Mouse (Mus musculus): ENCODE results near the gene Scamp2. TPM values are rescaled to one million over a fixed set of nuclear protein-coding genes. Genes with fewer than 3 reads are reported as not detected.

The Scamp2 gene
- polyA plus RNA-seq, 1 experiment = 65.2 TPM

DNA sequence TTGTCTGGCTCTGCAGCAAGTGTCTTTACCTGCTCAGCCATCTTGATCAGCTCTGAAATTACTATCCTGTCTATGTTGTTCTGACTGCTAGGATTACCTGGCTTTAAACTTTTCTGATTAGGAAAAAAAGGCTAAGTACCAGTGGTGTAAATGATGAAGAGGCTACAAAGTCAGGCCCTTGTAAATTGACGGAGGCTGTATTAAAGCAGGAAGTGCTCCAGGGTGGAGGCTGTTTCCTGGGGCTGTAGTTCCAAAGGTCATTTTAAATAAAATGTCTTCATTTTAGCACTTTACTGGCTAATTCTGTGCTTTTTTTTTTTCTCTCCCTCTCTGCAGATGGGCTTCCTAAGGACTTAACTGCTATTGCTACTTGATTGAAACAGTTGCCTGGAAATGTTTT is 28.8 kb upstream of the Scamp2 start:
- DNase-seq (ENCODE audit: low read depth) = no peak
- TF ChIP-seq CTCF (IDR thresholded peaks at IDR 0.05; ENCODE audit: borderline replicate concordance, extremely low read depth, insufficient read depth, insufficient read length) (no peak), POLR2A (IDR thresholded peaks at IDR 0.05; ENCODE audit: borderline replicate concordance, extremely low read depth, insufficient read depth, insufficient read length, poor library complexity, severe bottlenecking) (no peak)

DNA sequence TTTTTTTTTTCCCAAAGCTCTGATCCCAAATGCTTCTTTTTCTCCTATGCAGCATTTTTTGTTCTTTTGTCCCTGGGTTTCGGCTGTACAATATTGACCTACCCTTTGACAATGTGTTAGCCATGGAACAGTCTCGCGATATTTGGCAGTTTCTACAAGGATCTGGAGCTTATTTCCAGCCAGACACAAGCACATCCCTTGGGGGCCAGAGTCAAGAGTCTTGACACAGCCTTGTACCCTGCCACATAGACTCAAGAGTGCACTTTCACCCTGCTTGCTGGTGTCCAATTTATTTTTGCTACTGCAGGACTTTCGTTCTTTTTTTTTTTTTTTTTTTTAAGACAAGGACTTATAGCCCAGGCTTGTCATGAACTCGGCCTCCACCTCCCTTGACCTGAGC is 24.4 kb upstream of the Scamp2 start:
- no peak for DNase-seq (ENCODE audit: low read depth)
- TF ChIP-seq CTCF (IDR thresholded peaks at IDR 0.05; ENCODE audit: borderline replicate concordance, extremely low read depth, insufficient read depth, insufficient read length) (no peak), POLR2A (IDR thresholded peaks at IDR 0.05; ENCODE audit: borderline replicate concordance, extremely low read depth, insufficient read depth, insufficient read length, poor library complexity, severe bottlenecking) (no peak)

DNA sequence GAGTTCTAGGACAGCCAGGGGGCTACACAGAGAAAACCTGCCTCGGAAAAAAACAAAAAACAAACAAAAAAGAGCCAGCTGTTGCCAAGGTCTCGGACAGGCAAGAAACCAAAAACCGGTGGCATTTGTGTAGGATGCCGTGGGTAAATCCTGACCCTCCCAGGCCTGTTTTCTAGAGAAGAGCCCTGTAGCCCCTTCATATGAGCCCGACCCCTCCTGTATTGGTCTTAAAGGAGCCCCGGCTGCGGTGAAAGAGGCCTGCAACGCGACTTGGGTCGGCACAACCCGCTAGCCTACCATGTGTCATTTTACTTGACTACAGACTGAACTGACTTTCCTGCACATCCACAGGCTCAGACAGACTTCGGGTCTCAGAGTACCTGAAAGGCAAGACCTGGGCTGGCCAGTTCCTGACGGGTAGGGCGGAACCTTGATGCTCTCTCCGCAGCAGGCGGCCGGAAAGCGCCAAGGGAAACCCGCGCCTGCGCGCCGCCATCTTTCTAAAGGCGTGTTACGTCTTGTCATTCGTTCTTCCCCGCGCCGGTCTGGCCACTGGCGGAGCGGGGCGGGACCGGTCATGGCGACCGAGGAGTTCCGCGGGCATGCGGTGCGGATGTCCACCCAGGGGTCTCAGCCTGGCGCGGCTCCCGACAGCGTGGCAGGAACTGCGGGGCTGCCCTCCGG is 23.6 kb upstream of the Scamp2 start, which contains the start of gene Fam219b:
Fam219b (plus strand) TSS at position 485 of the 684 bp plus-strand sequence.
- peak; percentile 94 for DNase-seq (ENCODE audit: low read depth)
- peak; percentile 65; the same call in 1 of the 2 replicates for TF ChIP-seq POLR2A (IDR thresholded peaks at IDR 0.05; ENCODE audit: borderline replicate concordance, extremely low read depth, insufficient read depth, insufficient read length, poor library complexity, severe bottlenecking)
- no peak for TF ChIP-seq CTCF (IDR thresholded peaks at IDR 0.05; ENCODE audit: borderline replicate concordance, extremely low read depth, insufficient read depth, insufficient read length)

DNA sequence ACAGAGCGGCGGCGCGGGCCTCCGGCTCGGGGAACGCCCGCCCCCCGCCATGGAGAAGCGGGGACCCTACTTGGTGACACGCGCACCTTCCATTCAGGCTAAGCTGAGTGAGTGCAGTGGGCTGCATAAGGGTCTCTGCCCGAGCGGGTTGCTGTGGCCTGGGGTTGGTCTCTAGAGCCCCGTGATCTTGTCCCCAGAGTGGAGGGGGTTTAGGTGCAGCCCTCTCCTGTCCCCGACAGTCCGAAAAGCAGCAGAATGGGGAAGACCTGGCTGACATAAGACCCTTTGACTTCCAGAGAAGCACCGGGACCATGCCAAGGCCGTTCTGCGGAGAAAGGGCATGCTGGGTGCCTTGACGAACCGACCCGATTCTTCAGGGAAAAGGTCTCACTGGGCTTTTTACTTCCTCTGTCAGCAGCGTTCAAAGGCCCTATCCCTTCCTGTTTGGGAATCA is 23.0 kb upstream of the Scamp2 start:
- DNase-seq (ENCODE audit: low read depth) = no peak
- no peak for TF ChIP-seq POLR2A (IDR thresholded peaks at IDR 0.05; ENCODE audit: borderline replicate concordance, extremely low read depth, insufficient read depth, insufficient read length, poor library complexity, severe bottlenecking)
- TF ChIP-seq CTCF (IDR thresholded peaks at IDR 0.05; ENCODE audit: borderline replicate concordance, extremely low read depth, insufficient read depth, insufficient read length) = no peak

DNA sequence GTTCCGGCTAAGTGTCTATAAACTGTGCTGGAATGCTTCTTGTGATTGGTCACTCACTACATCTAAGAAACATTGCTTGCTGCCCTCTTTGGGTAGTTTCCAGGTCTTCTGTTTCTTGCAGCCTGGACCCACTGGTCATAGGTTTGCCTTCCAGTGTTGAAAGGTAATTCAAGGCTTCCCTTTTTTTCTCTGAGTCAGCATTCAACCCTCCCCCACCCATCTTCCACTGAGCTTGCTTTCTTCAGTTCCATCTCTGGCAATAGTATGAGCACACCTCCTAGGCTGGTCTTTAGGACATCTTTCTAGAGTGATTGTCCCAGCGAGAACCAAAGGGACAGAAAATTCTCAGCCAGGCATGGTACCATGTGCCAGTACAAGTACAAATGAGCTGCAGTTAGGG is 21.2 kb upstream of the Scamp2 start:
- no peak for TF ChIP-seq CTCF (IDR thresholded peaks at IDR 0.05; ENCODE audit: borderline replicate concordance, extremely low read depth, insufficient read depth, insufficient read length)
- DNase-seq (ENCODE audit: low read depth) = no peak

DNA sequence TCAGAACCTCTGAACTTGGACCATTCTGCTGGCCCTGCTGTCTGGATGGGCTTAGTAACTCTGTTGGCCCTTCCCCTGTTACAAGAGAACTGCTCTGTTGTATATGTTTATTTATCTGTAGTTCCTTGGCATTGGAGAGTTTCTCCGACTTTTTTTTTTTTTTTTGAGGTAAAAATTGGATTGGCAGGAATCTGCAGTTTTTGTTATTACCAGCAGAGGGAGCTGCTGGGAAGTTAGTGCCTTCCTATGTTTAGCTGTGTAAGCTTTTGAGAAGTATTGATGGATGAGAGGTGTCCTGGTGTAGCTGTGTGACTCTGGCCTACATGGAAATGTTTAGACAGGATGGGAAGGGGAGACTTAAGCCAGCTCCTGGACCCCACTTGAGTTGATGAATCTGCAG is 19.4 kb upstream of the Scamp2 start:
- no peak for TF ChIP-seq POLR2A (IDR thresholded peaks at IDR 0.05; ENCODE audit: borderline replicate concordance, extremely low read depth, insufficient read depth, insufficient read length, poor library complexity, severe bottlenecking)
- peak; percentile 50; the same call in 1 of the 2 replicates for TF ChIP-seq CTCF (IDR thresholded peaks at IDR 0.05; ENCODE audit: borderline replicate concordance, extremely low read depth, insufficient read depth, insufficient read length)
- DNase-seq (ENCODE audit: low read depth) = peak; percentile 75

DNA sequence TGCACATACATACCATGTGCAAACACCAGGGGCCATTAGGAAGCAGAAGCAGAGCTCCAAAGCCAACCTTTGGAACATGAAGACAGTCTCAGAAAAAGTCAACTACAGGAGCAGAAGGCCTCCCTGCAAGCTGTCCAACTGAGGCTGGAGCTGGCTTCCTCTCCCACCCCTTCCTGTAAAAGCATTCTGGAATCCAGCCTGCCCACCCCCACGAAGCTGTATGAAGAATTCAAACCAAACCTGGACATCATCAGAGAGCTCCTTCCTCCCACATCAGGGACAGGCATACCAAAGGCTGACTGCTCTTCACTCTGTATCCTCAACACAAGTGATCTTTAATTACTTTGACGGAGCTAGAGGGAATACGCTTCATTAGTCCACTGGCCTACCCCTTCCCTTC is 16.8 kb upstream of the Scamp2 start:
- DNase-seq (ENCODE audit: low read depth) = no peak
- TF ChIP-seq CTCF (IDR thresholded peaks at IDR 0.05; ENCODE audit: borderline replicate concordance, extremely low read depth, insufficient read depth, insufficient read length) (no peak), POLR2A (IDR thresholded peaks at IDR 0.05; ENCODE audit: borderline replicate concordance, extremely low read depth, insufficient read depth, insufficient read length, poor library complexity, severe bottlenecking) (no peak)

DNA sequence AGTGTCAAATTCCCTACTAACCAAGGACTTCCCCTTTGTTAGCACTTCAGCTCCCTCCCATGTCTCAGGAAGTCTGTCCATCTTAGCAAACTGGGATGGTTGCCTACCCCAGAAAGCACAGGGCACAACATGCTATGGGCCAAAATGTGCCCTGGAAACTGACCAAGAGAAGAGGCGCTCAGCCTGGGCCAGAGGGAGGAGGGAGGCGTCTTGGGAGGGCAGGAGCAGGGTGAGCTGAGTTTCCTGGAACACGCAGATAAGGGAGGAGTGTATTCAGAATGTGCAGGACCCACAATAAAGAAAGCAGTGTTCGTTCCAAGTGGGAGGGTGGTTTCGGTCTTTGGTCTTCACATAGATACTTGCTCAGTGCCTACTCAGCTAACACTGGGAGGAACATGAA is 13.5 kb upstream of the Scamp2 start:
- TF ChIP-seq POLR2A (IDR thresholded peaks at IDR 0.05; ENCODE audit: borderline replicate concordance, extremely low read depth, insufficient read depth, insufficient read length, poor library complexity, severe bottlenecking) = no peak
- TF ChIP-seq CTCF (IDR thresholded peaks at IDR 0.05; ENCODE audit: borderline replicate concordance, extremely low read depth, insufficient read depth, insufficient read length) = no peak
- no peak for DNase-seq (ENCODE audit: low read depth)

DNA sequence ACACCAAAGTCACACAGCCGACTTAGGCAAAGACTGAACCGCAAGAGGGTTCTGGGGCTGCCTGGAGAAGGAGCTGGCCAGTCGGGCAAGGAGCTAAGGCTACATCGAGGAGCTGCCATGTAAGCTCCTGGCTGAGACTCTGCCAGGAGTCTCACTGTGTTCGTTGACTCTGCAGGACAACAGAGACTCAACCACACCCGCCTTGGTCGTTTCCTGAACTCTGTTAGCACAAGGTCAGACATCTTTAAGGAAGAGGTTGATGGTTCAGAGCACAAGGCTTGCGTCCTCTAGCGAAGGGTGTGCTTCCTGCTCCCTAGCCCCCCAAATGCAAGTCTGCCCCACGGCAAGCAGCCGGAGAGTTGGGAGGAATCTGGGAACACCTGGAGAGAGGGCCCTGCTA is 12.9 kb upstream of the Scamp2 start:
- no peak for TF ChIP-seq CTCF (IDR thresholded peaks at IDR 0.05; ENCODE audit: borderline replicate concordance, extremely low read depth, insufficient read depth, insufficient read length)
- TF ChIP-seq POLR2A (IDR thresholded peaks at IDR 0.05; ENCODE audit: borderline replicate concordance, extremely low read depth, insufficient read depth, insufficient read length, poor library complexity, severe bottlenecking) = no peak
- no peak for DNase-seq (ENCODE audit: low read depth)

DNA sequence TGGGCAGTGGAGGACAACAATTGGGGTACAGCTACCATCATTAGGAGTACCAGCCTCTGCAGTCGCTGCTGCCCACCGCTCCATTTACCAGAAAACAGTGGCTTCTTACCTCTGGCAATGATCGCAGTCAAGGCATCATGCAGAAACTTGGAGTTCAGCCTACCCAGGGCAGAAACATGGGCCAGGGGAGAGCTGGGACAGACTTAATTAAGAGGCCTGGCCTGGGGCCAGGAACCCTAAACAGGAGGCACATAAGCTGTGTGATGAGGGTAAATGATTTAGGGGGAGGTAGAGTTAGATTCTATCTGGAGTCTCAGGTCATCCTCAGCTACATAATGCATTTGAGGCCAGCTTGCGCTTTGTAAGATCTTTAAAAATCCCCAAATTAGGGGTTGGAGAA is 11.6 kb upstream of the Scamp2 start:
- peak; percentile 67 for DNase-seq (ENCODE audit: low read depth)
- no peak for TF ChIP-seq POLR2A (IDR thresholded peaks at IDR 0.05; ENCODE audit: borderline replicate concordance, extremely low read depth, insufficient read depth, insufficient read length, poor library complexity, severe bottlenecking)
- no peak for TF ChIP-seq CTCF (IDR thresholded peaks at IDR 0.05; ENCODE audit: borderline replicate concordance, extremely low read depth, insufficient read depth, insufficient read length)

DNA sequence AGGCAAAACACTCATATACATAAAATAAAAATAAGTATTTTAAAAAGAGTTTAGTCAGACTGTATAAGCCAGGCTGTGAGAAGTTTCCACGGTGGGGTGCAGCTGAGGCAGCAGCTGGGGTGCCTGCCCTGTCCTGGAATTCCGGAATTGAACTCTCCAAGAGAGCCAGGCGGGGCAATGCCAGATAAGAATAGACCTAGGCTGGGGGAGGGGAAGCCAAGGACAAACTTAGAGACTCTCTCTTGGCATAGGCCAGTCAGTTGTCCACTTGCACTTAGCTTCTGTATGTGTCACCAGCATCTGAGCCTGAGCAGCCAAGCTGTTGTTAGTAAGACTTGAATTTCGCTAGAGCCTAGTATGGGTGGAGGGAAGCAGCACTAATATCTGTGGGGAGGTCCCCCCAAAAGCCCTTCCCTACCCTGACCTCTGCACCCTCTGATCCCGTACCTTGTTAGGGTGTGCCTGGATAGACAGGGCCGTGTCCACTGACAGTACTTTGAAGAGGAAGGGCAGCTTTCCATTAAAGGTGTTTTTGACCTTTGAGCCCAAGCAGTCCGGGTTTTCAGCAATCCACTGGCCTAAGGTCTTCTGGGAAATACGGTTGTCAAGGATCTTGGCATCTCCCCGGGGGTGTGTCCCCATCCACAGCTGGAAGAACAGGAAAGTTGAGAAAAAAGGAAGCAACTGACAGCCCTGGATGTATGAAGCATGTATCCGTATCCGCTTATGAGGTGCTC is 10.4 kb upstream of the Scamp2 start:
- TF ChIP-seq POLR2A (IDR thresholded peaks at IDR 0.05; ENCODE audit: borderline replicate concordance, extremely low read depth, insufficient read depth, insufficient read length, poor library complexity, severe bottlenecking) (no peak), CTCF (IDR thresholded peaks at IDR 0.05; ENCODE audit: borderline replicate concordance, extremely low read depth, insufficient read depth, insufficient read length) (no peak)
- no peak for DNase-seq (ENCODE audit: low read depth)
